Mouse (Mus musculus) limb, embryonic 11.5 days (tissue): ENCODE data around the gene Dexi. TPM values are rescaled to one million over a fixed set of nuclear protein-coding genes. Genes with fewer than 3 reads are reported as not detected.

Experiments used
- ATAC-seq: fragments of 200-750 bp; cut with Nextera tagmentation; 2 replicates; pipeline ENCODE4 v1.8.0; 2017; ENCODE audit warnings: low read depth; ENCODE audit not compliant: insufficient number of reproducible peaks, low FRiP score, low TSS enrichment
- DNase-seq: peaks from one replicate; pipeline ENCODE4 v3.0.0-alpha.2; 2015; ENCODE audit warnings: low spot score
- H3K27ac ChIP-seq: fragments of 300-500 bp; sonication (generic); replicated peaks from 2 replicates; pipeline ENCODE4 v1.5.1; 2014; ENCODE audit warnings: low read depth, mild to moderate bottlenecking, low read length
- H3K27me3 ChIP-seq: fragments of 300-500 bp; sonication (generic); 2 replicates; pipeline ENCODE4 v1.6.1; 2014; ENCODE audit warnings: mild to moderate bottlenecking, low read length, mixed read lengths; ENCODE audit not compliant: control insufficient read depth, insufficient read depth
- H3K36me3 ChIP-seq: fragments of 300-500 bp; sonication (generic); 2 replicates; pipeline ENCODE4 v1.6.1; 2014; ENCODE audit warnings: mild to moderate bottlenecking, low read length, moderate library complexity, mixed read lengths; ENCODE audit not compliant: control insufficient read depth, insufficient read depth
- H3K4me1 ChIP-seq: fragments of 300-500 bp; sonication (generic); 2 replicates; pipeline ENCODE4 v1.6.1; 2014; ENCODE audit warnings: low read length, mixed read lengths; ENCODE audit not compliant: control insufficient read depth, insufficient read depth
- H3K4me2 ChIP-seq: fragments of 300-500 bp; sonication (generic); 2 replicates; pipeline ENCODE4 v1.6.1; 2014; ENCODE audit warnings: low read depth, mild to moderate bottlenecking, moderate library complexity; ENCODE audit not compliant: severe bottlenecking
- H3K4me3 ChIP-seq: fragments of 300-500 bp; sonication (generic); 2 replicates; pipeline ENCODE4 v1.5.1; 2014; ENCODE audit warnings: low read depth, low read length
- H3K9ac ChIP-seq: fragments of 300-500 bp; sonication (generic); 2 replicates; pipeline ENCODE4 v1.6.1; 2014; ENCODE audit warnings: mild to moderate bottlenecking, low read length
- H3K9me3 ChIP-seq: fragments of 300-500 bp; sonication (generic); 2 replicates; pipeline ENCODE4 v1.6.1; 2016; ENCODE audit warnings: low read length; ENCODE audit not compliant: control insufficient read depth
- WGBS: fragments of 180-500 bp; shearing (Covaris S2); extraction: QIAGEN DNeasy Blood & Tissue Kit; methylation state at CpG from one replicate; pipeline ENCODE4 v1.1.7; 2014; 5-methylcytosine and 5-hydroxymethylcytosine counted together
- polyA plus RNA-seq: library from polyadenylated mRNA; unstranded; fragments of >200 nt; fragmentation: Nextera tagmentation; extraction: Ambion mirVana; gene quantifications from 2 replicates; pipeline ENCODE4 v1.2.1, GENCODE M21; 2014

Gene Dexi
- polyA plus RNA-seq, 1 experiment from 2014 or later, result 30.6 TPM

DNA sequence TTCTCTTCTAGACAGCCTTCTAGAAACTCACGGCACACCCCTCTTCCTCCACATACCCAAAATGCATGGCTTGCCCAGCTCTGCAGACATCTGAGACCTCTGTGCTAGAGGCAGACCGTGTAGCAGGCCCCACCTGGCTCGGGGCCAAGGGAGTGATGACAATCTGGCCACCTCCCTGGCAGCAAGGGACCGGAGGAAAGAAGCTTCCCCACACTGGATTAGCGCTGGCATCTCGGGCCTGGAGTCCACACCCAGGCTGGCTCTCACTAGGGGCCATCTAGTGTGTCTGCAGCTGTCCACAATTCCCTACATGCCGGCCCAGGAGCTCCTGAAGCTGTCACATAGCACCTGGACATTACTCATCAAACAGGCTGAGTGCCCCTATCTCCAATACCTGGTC is 8.3 kb downstream of the Dexi start:
- no peaks in the 10 kb centered on the region for H3K27me3 ChIP-seq
- H3K9ac ChIP-seq, result no peak overlapping the region
- H3K4me3 ChIP-seq, result no peak overlapping the region
- no peak overlapping the region for H3K4me2 ChIP-seq
- no peak for ATAC-seq
- no peak overlapping the region for H3K27ac ChIP-seq
- H3K36me3 ChIP-seq, result no peaks in the 10 kb centered on the region; the same call in 1 of the 2 replicates
- no peaks in the 10 kb centered on the region for H3K9me3 ChIP-seq
- DNase-seq, result no peak
- no peaks in the 10 kb centered on the region for H3K4me1 ChIP-seq
- WGBS, result 85% methylated on average over 7 of the region's 7 CpGs

DNA sequence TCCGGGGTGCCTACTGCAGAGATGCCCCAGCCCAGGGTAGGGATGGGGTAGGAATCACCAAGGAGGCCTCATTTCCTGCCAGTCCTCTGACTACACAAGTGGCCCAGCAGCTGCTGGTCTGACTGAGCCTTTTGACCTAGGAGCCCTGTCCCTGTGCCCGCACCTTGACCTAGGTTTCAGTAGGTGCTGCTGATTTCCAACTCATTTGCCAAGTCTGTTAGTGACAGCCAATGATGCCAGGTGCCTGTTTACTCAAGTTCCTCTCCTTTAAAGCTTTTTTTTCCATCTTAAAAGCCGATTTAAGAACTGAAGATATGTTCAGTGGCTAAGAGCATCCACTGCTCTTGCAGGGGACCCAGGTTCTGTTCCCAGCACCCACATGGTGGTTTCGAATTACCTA is 9.1 kb downstream of the Dexi start:
- ATAC-seq (no peak), DNase-seq (no peak)
- no peak overlapping the region for H3K27ac ChIP-seq
- no peak overlapping the region for H3K4me3 ChIP-seq
- H3K9ac ChIP-seq, result no peak overlapping the region
- H3K4me1 ChIP-seq, result no peaks in the 10 kb centered on the region
- WGBS, result 94% methylated on average over 4 of the region's 4 CpGs
- no peaks in the 10 kb centered on the region for H3K27me3 ChIP-seq
- no peaks in the 10 kb centered on the region; the same call in 1 of the 2 replicates for H3K36me3 ChIP-seq
- H3K9me3 ChIP-seq, result no peaks in the 10 kb centered on the region
- H3K4me2 ChIP-seq, result no peak overlapping the region

DNA sequence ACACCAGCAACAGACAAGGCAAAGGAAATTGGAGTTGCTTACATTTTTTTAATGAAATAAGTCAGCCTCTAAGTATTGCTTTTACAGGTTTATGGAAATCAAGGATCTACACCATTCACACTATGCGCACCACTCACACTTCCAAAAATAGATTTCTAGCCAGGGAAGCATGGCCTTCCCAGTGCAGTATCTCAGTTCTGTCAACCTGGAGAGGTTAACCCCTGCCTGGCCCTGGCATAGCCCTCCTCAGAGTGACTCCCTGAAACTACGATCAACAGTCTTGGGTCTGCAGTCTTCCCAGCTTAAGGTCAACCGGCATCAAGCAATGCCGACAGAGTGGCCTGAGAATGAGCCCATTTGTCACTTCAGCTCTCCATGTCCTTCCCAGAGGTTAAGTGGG is 12.7 kb downstream of the Dexi start:
- H3K36me3 ChIP-seq, result no peaks in the 10 kb centered on the region; the same call in 1 of the 2 replicates
- no peaks in the 10 kb centered on the region for H3K27me3 ChIP-seq
- no peaks in the 10 kb centered on the region for H3K4me1 ChIP-seq
- DNase-seq (no peak), ATAC-seq (no peak)
- H3K9ac ChIP-seq, result no peak overlapping the region
- no peaks in the 10 kb centered on the region for H3K9me3 ChIP-seq
- H3K4me2 ChIP-seq, result no peak overlapping the region
- no peak overlapping the region for H3K4me3 ChIP-seq
- H3K27ac ChIP-seq, result no peak overlapping the region
- 92% methylated on average over 4 of the region's 4 CpGs for WGBS

DNA sequence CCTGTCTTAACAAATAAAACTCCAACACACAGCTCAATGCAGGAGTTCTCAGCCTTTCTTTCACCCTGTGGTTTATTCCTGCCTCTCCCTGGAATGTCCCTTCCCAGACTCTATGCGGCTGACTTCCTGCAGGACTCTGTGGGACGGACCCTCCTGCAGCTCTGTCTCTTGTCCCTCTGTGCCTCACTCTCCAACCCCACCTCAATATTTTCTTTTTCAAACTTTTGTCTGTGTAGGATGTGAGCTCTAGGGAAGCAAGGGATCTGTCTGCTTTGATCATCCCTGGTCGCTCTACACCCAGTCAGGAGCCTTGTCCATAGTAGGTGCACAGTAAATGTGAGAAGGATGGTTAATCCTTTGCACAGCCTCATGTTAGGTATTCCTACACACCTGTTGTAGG is 14.5 kb downstream of the Dexi start:
- no peak overlapping the region for H3K4me3 ChIP-seq
- H3K4me2 ChIP-seq, result no peak overlapping the region; the same call in 1 of the 2 replicates
- no peaks in the 10 kb centered on the region for H3K9me3 ChIP-seq
- H3K9ac ChIP-seq, result no peak overlapping the region
- DNase-seq, result no peak
- no peak for ATAC-seq
- H3K27ac ChIP-seq, result no peak overlapping the region
- H3K27me3 ChIP-seq, result no peaks in the 10 kb centered on the region
- 76% methylated on average over 3 of the region's 3 CpGs for WGBS
- H3K36me3 ChIP-seq, result no peaks in the 10 kb centered on the region; the same call in 1 of the 2 replicates
- no peaks in the 10 kb centered on the region for H3K4me1 ChIP-seq

DNA sequence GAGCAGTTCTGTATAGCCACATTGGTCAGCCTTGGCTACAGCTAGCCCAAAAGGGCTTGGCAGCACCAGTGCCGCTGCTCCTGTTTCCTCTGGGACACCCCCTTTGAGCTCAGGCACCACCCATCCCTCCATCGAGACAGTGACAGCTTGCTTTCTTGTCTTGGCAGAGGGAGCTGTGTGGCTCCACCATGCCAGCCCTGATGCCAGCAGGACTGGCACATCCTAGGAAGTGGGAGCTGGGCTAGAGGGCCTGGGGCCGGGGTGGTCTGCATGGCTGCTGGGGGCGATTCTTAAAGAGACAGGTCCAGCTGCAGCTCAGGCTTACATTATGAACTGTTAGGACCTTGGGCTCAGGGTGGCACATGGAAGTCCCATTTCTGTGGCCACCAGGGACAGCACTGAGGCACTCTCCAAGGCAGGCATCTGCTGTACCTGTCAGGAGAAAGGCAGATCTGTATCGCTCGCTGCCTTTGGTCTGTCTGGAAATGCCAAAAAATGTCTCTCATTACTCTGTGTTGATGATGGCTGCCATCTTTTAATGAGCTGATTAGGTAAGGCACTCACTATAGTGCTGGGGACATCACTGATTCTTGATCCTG is 15.7 kb downstream of the Dexi start:
- H3K27me3 ChIP-seq, result no peaks in the 10 kb centered on the region
- no peaks in the 10 kb centered on the region for H3K4me1 ChIP-seq
- no peak for ATAC-seq
- no peaks in the 10 kb centered on the region for H3K9me3 ChIP-seq
- 84% methylated on average over 6 of the region's 6 CpGs for WGBS
- no peak overlapping the region for H3K4me3 ChIP-seq
- H3K27ac ChIP-seq, result no peak overlapping the region; the same call in 1 of the 2 replicates
- H3K9ac ChIP-seq, result no peak overlapping the region
- H3K36me3 ChIP-seq, result no peaks in the 10 kb centered on the region; the same call in 1 of the 2 replicates
- no peak overlapping the region for H3K4me2 ChIP-seq
- no peak for DNase-seq

DNA sequence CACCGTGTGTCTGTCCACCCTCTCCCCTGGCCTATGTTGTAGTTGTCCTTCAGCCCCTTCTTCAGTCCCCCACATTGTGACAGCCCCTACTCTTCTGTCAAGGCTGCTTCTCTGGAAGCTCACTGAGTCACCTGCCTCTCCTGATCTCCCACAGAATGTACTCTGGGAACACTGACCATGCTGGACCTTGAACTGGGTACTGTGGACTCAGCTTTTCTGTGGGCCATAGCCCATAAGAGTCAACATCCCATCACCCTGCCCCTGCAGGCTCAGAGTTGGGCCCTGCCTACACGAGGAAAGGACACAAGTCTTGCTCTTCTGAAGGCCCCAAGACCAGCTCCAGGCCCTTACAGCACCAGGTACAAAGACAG is 17.3 kb downstream of the Dexi start:
- WGBS, result 69% methylated on average over 2 of the region's 2 CpGs
- Histone ChIP-seq H3K4me2 (no peak overlapping the region), H3K36me3 (no peaks in the 10 kb centered on the region; the same call in 1 of the 2 replicates), H3K27ac (no peak overlapping the region), H3K4me1 (no peaks in the 10 kb centered on the region), H3K4me3 (no peak overlapping the region), H3K9ac (no peak overlapping the region), H3K27me3 (no peaks in the 10 kb centered on the region), H3K9me3 (no peaks in the 10 kb centered on the region)
- ATAC-seq (no peak), DNase-seq (no peak)

DNA sequence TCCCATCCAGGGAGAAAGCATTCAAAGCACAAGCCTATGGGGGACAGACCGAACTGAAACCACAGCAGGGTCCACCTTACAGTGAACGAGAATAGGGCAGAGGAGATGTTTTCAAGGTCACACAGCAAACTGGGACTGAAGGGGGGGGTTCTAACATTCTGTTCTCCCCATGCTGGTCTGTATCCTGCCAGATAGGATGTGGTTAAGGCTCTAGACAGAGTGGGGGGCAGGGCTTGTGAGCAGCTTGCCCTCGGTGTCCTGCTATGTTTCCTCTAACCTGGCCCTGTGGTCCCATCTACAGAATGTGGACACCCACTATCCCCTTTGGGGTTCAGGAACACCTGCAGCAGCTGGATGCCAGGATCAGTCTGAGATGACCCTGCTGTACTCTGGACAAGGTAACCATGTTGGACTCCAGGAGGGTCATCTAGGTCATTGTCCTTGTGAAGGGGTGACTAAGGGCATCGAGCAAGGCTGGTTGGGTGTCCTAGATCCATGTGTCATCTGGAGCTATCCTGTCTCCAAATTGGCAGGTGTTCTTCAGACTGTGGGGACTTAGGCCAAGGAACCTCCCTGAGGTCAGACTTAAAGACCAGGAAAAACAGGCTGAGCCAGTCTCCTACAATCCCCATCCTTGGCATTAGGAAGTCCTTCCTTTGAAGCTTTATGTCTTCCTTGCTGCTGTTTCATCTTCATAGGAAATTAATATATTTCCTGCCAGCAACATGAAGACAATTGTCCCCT is 17.8 kb downstream of the Dexi start:
- Histone ChIP-seq H3K4me3 (no peak overlapping the region), H3K27me3 (no peaks in the 10 kb centered on the region), H3K9ac (no peak overlapping the region), H3K4me2 (no peak overlapping the region), H3K4me1 (no peaks in the 10 kb centered on the region), H3K9me3 (no peaks in the 10 kb centered on the region), H3K27ac (no peak overlapping the region), H3K36me3 (no peaks in the 10 kb centered on the region; the same call in 1 of the 2 replicates)
- WGBS, result 90% methylated on average over 4 of the region's 4 CpGs
- no peak for ATAC-seq
- no peak for DNase-seq

DNA sequence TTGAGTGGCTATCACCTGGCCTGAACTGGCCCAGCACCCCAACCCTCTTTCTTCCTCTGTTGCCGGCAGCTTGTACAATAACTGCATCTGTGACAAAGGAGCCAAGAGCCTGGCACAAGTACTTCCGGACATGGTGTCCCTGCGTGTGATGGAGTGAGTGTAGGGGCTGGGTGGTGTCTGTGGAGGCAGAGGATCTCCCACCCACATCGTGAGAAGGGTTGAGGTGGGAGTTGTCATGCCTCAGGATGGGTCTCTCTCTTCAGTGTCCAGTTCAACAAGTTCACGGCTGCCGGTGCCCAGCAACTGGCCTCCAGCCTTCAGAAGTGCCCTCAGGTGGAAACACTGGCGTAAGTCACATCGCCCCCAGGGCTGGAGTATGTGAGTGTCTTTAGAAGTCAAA is 19.2 kb downstream of the Dexi start:
- Histone ChIP-seq H3K4me3 (no peak overlapping the region), H3K27ac (no peak overlapping the region), H3K4me1 (no peaks in the 10 kb centered on the region), H3K9me3 (no peaks in the 10 kb centered on the region), H3K9ac (no peak overlapping the region), H3K4me2 (no peak overlapping the region), H3K36me3 (no peaks in the 10 kb centered on the region), H3K27me3 (no peaks in the 10 kb centered on the region)
- WGBS, result 91% methylated on average over 8 of the region's 8 CpGs
- no peak for DNase-seq
- ATAC-seq, result no peak
